Mouse (Mus musculus): ENCODE data around the gene Lyl1. TPM values are rescaled to one million over a fixed set of nuclear protein-coding genes. Genes with fewer than 3 reads are reported as not detected.

Lyl1 gene
- total and polyA plus RNA-seq, 3 experiments = 81.2 to 550 (median 138) TPM

DNA sequence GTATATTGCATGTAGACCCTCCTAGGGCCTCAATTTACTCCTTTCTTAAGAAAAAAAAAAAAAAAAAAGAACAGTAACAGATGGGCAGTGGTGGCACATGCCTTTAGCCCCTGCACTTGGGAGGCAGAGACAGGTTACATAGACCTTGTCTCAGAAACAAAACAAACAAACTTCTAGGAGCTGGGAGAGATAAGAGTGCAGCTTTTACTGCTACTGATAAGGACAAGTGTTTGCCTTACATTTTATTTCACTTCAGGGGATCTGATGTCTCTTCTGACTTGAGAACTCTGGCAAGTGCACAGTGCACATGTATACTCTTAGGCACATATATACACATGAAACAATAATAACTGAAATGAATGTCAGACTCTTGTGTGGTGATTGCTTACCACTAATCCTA lies 44.1 kb upstream of the Lyl1 start:
- ATAC-seq (ENCODE audit: extremely low read depth, insufficient number of reproducible peaks, low FRiP score, poor library complexity, severe bottlenecking) = peak; percentile 12; the same call in 1 of the 2 replicates
- peaks cover 58% of the 10 kb centered on the region for H3K4me1 ChIP-seq (ENCODE audit: insufficient read depth, low read depth, low read length)

GRCm38 (mm10) chr8:84657680-84658079 lies 43.6 kb upstream of the Lyl1 start:
- TF ChIP-seq TAL1 (conservative IDR thresholded peaks at IDR 0.05; ENCODE audit: low read depth, low read length) = no peak
- no peak for TF ChIP-seq CTCF (IDR thresholded peaks at IDR 0.05; ENCODE audit: low read depth, low read length)
- TF ChIP-seq POLR2AphosphoS5 (IDR thresholded peaks at IDR 0.05; ENCODE audit: insufficient replicate concordance, low read depth, low read length) = no peak
- no peak for TF ChIP-seq GATA1 (IDR thresholded peaks at IDR 0.05; ENCODE audit: borderline replicate concordance, low read length)
- no peak for TF ChIP-seq GATA2 (IDR thresholded peaks at IDR 0.05; ENCODE audit: borderline replicate concordance, low read depth, low read length)
- no peaks in the 10 kb centered on the region for H3K27me3 ChIP-seq (ENCODE audit: insufficient read depth, low read length)
- no peaks in the 10 kb centered on the region for H3K9me3 ChIP-seq (replicated peaks)
- H3K4me3 ChIP-seq (ENCODE audit: low read depth, low read length) = peak overlapping the region; percentile 15; the same call in 1 of the 2 replicates
- peaks cover 16% of the 10 kb centered on the region for H3K36me3 ChIP-seq (replicated peaks)
- ATAC-seq (ENCODE audit: extremely low read depth, insufficient number of reproducible peaks, low FRiP score, poor library complexity, severe bottlenecking) (no peak), DNase-seq (ENCODE audit: low spot score) (no peak)
- H3K4me1 ChIP-seq (ENCODE audit: insufficient read depth, low read depth, low read length) = peaks cover 58% of the 10 kb centered on the region

More for the DNA sequence above, 44.1 kb upstream of the Lyl1 start:
- Histone ChIP-seq H3K36me3 (replicated peaks) (peaks cover 16% of the 10 kb centered on the region), H3K4me3 (ENCODE audit: low read depth, low read length) (peak overlapping the region; percentile 72), H3K9me3 (replicated peaks) (no peaks in the 10 kb centered on the region), H3K27me3 (ENCODE audit: insufficient read depth, low read length) (no peaks in the 10 kb centered on the region)
- no peak for DNase-seq (ENCODE audit: low spot score)
- TF ChIP-seq GATA2 (IDR thresholded peaks at IDR 0.05; ENCODE audit: borderline replicate concordance, low read depth, low read length) (no peak), GATA1 (IDR thresholded peaks at IDR 0.05; ENCODE audit: borderline replicate concordance, low read length) (no peak), CTCF (IDR thresholded peaks at IDR 0.05; ENCODE audit: low read depth, low read length) (no peak), POLR2AphosphoS5 (IDR thresholded peaks at IDR 0.05; ENCODE audit: insufficient replicate concordance, low read depth, low read length) (no peak), TAL1 (conservative IDR thresholded peaks at IDR 0.05; ENCODE audit: low read depth, low read length) (peak; percentile 37; the same call in 1 of the 2 replicates)

DNA sequence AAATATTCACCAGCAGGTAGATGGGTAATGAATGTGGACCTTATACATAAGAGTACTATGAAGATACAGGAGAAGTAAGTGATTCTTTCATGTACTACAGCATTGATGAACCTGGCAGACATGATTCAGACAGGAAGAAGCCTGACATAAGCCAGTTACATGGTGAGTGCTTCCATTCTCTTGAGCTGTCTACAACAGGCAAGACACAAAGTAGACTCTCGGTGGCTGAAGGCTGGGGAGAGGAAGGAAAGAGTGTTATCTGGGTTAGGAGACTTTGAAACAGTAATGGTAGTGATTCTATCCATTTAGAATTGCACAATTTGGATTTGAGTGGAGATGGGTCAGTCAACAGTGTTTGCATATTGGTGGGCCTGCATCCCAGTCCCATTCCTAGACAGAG lies 42.3 kb upstream of the Lyl1 start:
- DNase-seq (ENCODE audit: low spot score) (no peak), ATAC-seq (ENCODE audit: extremely low read depth, insufficient number of reproducible peaks, low FRiP score, poor library complexity, severe bottlenecking) (no peak)
- peaks cover 16% of the 10 kb centered on the region for H3K36me3 ChIP-seq (replicated peaks)
- TF ChIP-seq GATA1 (IDR thresholded peaks at IDR 0.05; ENCODE audit: borderline replicate concordance, low read length) (no peak), CTCF (IDR thresholded peaks at IDR 0.05; ENCODE audit: low read depth, low read length) (no peak), POLR2AphosphoS5 (IDR thresholded peaks at IDR 0.05; ENCODE audit: insufficient replicate concordance, low read depth, low read length) (no peak; the same call in 1 of the 2 replicates), GATA2 (IDR thresholded peaks at IDR 0.05; ENCODE audit: borderline replicate concordance, low read depth, low read length) (no peak), TAL1 (conservative IDR thresholded peaks at IDR 0.05; ENCODE audit: low read depth, low read length) (no peak)
- H3K4me3 ChIP-seq (ENCODE audit: low read depth, low read length) = no peak overlapping the region
- no peaks in the 10 kb centered on the region for H3K9me3 ChIP-seq (replicated peaks)
- peaks cover 63% of the 10 kb centered on the region for H3K4me1 ChIP-seq (ENCODE audit: insufficient read depth, low read depth, low read length)
- no peaks in the 10 kb centered on the region for H3K27me3 ChIP-seq (ENCODE audit: insufficient read depth, low read length)

- Histone ChIP-seq H3K27me3 (ENCODE audit: insufficient read depth, low read length) (no peaks in the 10 kb centered on the region), H3K9me3 (replicated peaks) (no peaks in the 10 kb centered on the region), H3K36me3 (replicated peaks) (peaks cover 16% of the 10 kb centered on the region), H3K4me1 (ENCODE audit: insufficient read depth, low read depth, low read length) (peaks cover 59% of the 10 kb centered on the region), H3K4me3 (ENCODE audit: low read depth, low read length) (peak overlapping the region; percentile 83)
- DNase-seq (ENCODE audit: low spot score) (peak; percentile 74), ATAC-seq (ENCODE audit: extremely low read depth, insufficient number of reproducible peaks, low FRiP score, poor library complexity, severe bottlenecking) (peak; percentile 31)
- TF ChIP-seq GATA2 (IDR thresholded peaks at IDR 0.05; ENCODE audit: borderline replicate concordance, low read depth, low read length) (no peak), POLR2AphosphoS5 (IDR thresholded peaks at IDR 0.05; ENCODE audit: insufficient replicate concordance, low read depth, low read length) (0 out of 2 replicates have a peak, but pooled peaks have one; percentile 60)
Observed at GRCm38 (mm10) chr8:84659936-84660818, 41.1 kb upstream of the Lyl1 start.

DNA sequence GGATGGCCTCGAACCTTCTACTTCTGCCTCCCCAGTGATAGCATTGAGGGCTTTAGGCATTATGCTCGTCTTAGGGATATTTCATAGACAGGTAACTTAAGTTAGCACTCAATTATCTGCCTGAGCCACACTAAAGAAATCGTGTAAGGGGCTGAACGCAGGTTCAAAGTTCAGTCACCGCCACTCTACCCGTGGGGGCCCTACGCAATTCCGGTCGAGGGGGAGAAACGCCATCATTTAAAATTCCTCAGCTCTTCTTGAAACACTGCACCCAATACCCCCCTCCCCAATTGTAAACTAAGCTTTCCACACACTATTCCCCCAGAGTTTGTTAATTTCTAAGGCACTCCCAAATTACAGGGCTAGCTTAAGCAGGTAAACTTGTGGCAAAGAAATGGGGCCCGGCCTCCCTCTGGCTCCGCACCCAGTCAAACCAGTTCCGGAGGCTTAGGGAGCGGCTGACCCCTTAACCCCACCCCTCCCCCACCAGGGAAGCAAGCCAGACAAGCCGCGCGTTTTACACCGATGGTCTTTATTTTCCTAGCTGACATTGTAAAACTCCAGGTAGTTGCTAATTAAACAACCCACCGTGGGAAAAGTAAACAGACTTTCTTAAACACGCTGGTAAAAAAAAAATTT lies 40.3 kb upstream of the Lyl1 start:
- no peak for ATAC-seq (ENCODE audit: extremely low read depth, insufficient number of reproducible peaks, low FRiP score, poor library complexity, severe bottlenecking)
- H3K4me1 ChIP-seq (ENCODE audit: insufficient read depth, low read depth, low read length) = peaks cover 59% of the 10 kb centered on the region
- peaks cover 16% of the 10 kb centered on the region for H3K36me3 ChIP-seq (replicated peaks)
- peak; percentile 40 for DNase-seq (ENCODE audit: low spot score)
- H3K4me3 ChIP-seq (ENCODE audit: low read depth, low read length) = peak overlapping the region; percentile 83
- TF ChIP-seq CTCF (IDR thresholded peaks at IDR 0.05; ENCODE audit: low read depth, low read length) = no peak
- no peak for TF ChIP-seq GATA2 (IDR thresholded peaks at IDR 0.05; ENCODE audit: borderline replicate concordance, low read depth, low read length)
- TF ChIP-seq POLR2AphosphoS5 (IDR thresholded peaks at IDR 0.05; ENCODE audit: insufficient replicate concordance, low read depth, low read length) = no peak
- TF ChIP-seq TAL1 (conservative IDR thresholded peaks at IDR 0.05; ENCODE audit: low read depth, low read length) = no peak
- TF ChIP-seq GATA1 (IDR thresholded peaks at IDR 0.05; ENCODE audit: borderline replicate concordance, low read length) = no peak
- H3K9me3 ChIP-seq (replicated peaks) = no peaks in the 10 kb centered on the region
- no peaks in the 10 kb centered on the region for H3K27me3 ChIP-seq (ENCODE audit: insufficient read depth, low read length)

GRCm38 (mm10) chr8:84661458-84661871 lies 39.8 kb upstream of the Lyl1 start:
- H3K27me3 ChIP-seq (ENCODE audit: insufficient read depth, low read length) = no peaks in the 10 kb centered on the region
- H3K4me3 ChIP-seq (ENCODE audit: low read depth, low read length) = peak overlapping the region; percentile 83
- peaks cover 59% of the 10 kb centered on the region for H3K4me1 ChIP-seq (ENCODE audit: insufficient read depth, low read depth, low read length)
- DNase-seq (ENCODE audit: low spot score) (peak; percentile 86), ATAC-seq (ENCODE audit: extremely low read depth, insufficient number of reproducible peaks, low FRiP score, poor library complexity, severe bottlenecking) (peak; percentile 22; the same call in 1 of the 2 replicates)
- no peak for TF ChIP-seq GATA2 (IDR thresholded peaks at IDR 0.05; ENCODE audit: borderline replicate concordance, low read depth, low read length)
- 0 out of 2 replicates have a peak, but pooled peaks have one; percentile 66 for TF ChIP-seq POLR2AphosphoS5 (IDR thresholded peaks at IDR 0.05; ENCODE audit: insufficient replicate concordance, low read depth, low read length)
- no peak for TF ChIP-seq TAL1 (conservative IDR thresholded peaks at IDR 0.05; ENCODE audit: low read depth, low read length)
- no peaks in the 10 kb centered on the region for H3K9me3 ChIP-seq (replicated peaks)
- H3K36me3 ChIP-seq (replicated peaks) = peaks cover 19% of the 10 kb centered on the region
